Mouse (Mus musculus): ENCODE results near the gene Cacnb2. TPM values are rescaled to one million over a fixed set of nuclear protein-coding genes. Genes with fewer than 3 reads are reported as not detected.

Cacnb2 gene
- polyA plus RNA-seq (2015; fragmentation: Nextera tagmentation; extraction: Ambion mirVana): 0.38 and 0.56 TPM in 2 replicates

DNA sequence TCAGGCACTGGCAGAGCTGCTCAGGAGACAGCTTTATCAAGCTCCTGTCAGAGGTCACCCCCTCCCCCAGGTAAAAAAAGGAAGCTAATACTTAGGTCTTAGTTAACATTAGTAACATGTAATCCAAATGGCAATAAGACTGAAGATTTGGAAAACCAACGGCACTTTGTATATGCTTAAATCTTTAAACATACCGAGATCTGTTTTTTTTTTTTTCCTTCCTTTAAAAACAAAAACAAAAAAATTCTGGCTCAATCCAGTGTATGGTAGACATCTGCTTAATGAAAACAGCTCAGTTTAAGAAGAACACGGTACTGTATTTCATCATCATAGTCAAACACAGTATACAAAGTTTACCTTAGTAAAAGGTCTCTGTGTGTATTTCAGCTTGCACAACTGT, at the start of gene Cacnb2:
TSS of gene Cacnb2 (plus strand) at position 301 of the 400 bp plus-strand sequence.
- Histone ChIP-seq H3K9me3 (replicated peaks) (no peaks in the 10 kb centered on the region), H3K4me3 (replicated peaks) (peak within 1 kb of the TSS; percentile 54), H3K36me3 (replicated peaks) (no peaks in the 10 kb centered on the region), H3K4me2 (peak within 1 kb of the TSS; percentile 66), H3K4me1 (replicated peaks) (0 out of 2 replicates have a peak, but pooled peaks cover 7% of the 10 kb centered on the region), H3K27me3 (peaks cover 30% of the 10 kb centered on the region), H3K9ac (0 out of 2 replicates have a peak within 1 kb of the TSS, but pooled peaks have one; percentile 21), H3K27ac (replicated peaks) (no peak within 1 kb of the TSS)
- WGBS (ENCODE audit: insufficient replicate concordance): 37% methylated on average over 3 of the region's 3 CpGs
- ATAC-seq (ENCODE audit: insufficient read depth): peak; percentile 36; the same call in 1 of the 2 replicates

GRCm38 (mm10) chr2:14568020-14568419, 34.9 kb upstream of the Cacnb2 start:
- Histone ChIP-seq H3K27ac (replicated peaks) (no peak overlapping the region), H3K9me3 (replicated peaks) (no peaks in the 10 kb centered on the region), H3K36me3 (replicated peaks) (no peaks in the 10 kb centered on the region), H3K27me3 (no peaks in the 10 kb centered on the region), H3K4me2 (no peak overlapping the region), H3K4me3 (replicated peaks) (no peak overlapping the region), H3K9ac (no peak overlapping the region), H3K4me1 (replicated peaks) (no peaks in the 10 kb centered on the region)
- ATAC-seq (ENCODE audit: insufficient read depth): no peak
- WGBS (ENCODE audit: insufficient replicate concordance): 37% methylated on average over 2 of the region's 2 CpGs

GRCm38 (mm10) chr2:14571300-14571699, 31.6 kb upstream of the Cacnb2 start:
- no peak for ATAC-seq (ENCODE audit: insufficient read depth)
- Histone ChIP-seq H3K27ac (replicated peaks) (no peak overlapping the region), H3K9me3 (replicated peaks) (no peaks in the 10 kb centered on the region), H3K9ac (no peak overlapping the region), H3K27me3 (no peaks in the 10 kb centered on the region), H3K36me3 (replicated peaks) (no peaks in the 10 kb centered on the region), H3K4me2 (no peak overlapping the region), H3K4me3 (replicated peaks) (no peak overlapping the region), H3K4me1 (replicated peaks) (no peaks in the 10 kb centered on the region)

- no peaks in the 10 kb centered on the region for H3K9me3 ChIP-seq (replicated peaks)
- no peak overlapping the region for H3K27ac ChIP-seq (replicated peaks)
- no peak for ATAC-seq (ENCODE audit: insufficient read depth)
- H3K9ac ChIP-seq: no peak overlapping the region
- H3K36me3 ChIP-seq (replicated peaks): no peaks in the 10 kb centered on the region
- H3K27me3 ChIP-seq: no peaks in the 10 kb centered on the region
- H3K4me2 ChIP-seq: no peak overlapping the region
- 57% methylated on average over 4 of the region's 4 CpGs for WGBS (ENCODE audit: insufficient replicate concordance)
- no peaks in the 10 kb centered on the region for H3K4me1 ChIP-seq (replicated peaks)
- H3K4me3 ChIP-seq (replicated peaks): no peak overlapping the region
Observed at GRCm38 (mm10) chr2:14589541-14589940, 13.3 kb upstream of the Cacnb2 start.

- no peaks in the 10 kb centered on the region for H3K4me1 ChIP-seq (replicated peaks)
- no peak overlapping the region for H3K4me2 ChIP-seq
- H3K36me3 ChIP-seq (replicated peaks): no peaks in the 10 kb centered on the region
- ATAC-seq (ENCODE audit: insufficient read depth): no peak
- no peak overlapping the region for H3K27ac ChIP-seq (replicated peaks)
- H3K9me3 ChIP-seq (replicated peaks): no peaks in the 10 kb centered on the region
- no peak overlapping the region for H3K4me3 ChIP-seq (replicated peaks)
- H3K9ac ChIP-seq: no peak overlapping the region
- no peaks in the 10 kb centered on the region for H3K27me3 ChIP-seq
Observed at GRCm38 (mm10) chr2:14597909-14598563, 4.9 kb upstream of the Cacnb2 start.

- 0 out of 2 replicates have a peak, but pooled peaks cover 7% of the 10 kb centered on the region for H3K4me1 ChIP-seq (replicated peaks)
- peak; percentile 76 for ATAC-seq (ENCODE audit: insufficient read depth)
- H3K36me3 ChIP-seq (replicated peaks): no peaks in the 10 kb centered on the region
- H3K27ac ChIP-seq (replicated peaks): no peak overlapping the region
- peaks cover 30% of the 10 kb centered on the region for H3K27me3 ChIP-seq
- under 1% methylated on average over 83 of the region's 83 CpGs for WGBS (ENCODE audit: insufficient replicate concordance)
- H3K9me3 ChIP-seq (replicated peaks): no peaks in the 10 kb centered on the region
- H3K9ac ChIP-seq: peak overlapping the region; percentile 40; the same call in 1 of the 2 replicates
- H3K4me2 ChIP-seq: peak overlapping the region; percentile 66
- H3K4me3 ChIP-seq (replicated peaks): peak overlapping the region; percentile 54
Observed at GRCm38 (mm10) chr2:14603784-14604781, 1.2 kb downstream of the Cacnb2 start.

DNA sequence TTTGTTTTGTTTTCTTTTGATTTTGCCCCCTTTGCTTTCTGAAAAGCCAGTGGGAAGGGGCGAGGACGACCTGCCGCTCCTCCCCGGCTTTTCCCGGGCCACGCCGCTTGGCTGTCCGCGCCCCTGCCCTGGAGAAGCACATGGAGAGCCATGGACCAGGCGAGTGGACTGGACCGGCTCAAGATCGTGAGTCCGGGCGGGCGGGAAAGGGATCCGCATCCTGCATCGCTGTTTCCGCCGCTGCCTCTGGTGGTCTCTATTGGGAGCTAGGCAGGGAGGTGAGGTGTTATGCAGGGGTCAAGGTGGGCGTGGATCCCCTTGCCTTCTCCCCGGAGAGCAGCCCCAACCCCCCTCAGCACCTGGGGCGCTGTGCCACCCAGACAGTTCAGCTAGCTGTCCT, 1.9 kb downstream of the Cacnb2 start:
- peak overlapping the region; percentile 54 for H3K4me3 ChIP-seq (replicated peaks)
- no peak overlapping the region for H3K27ac ChIP-seq (replicated peaks)
- no peaks in the 10 kb centered on the region for H3K9me3 ChIP-seq (replicated peaks)
- no peak; the same call in 1 of the 2 replicates for ATAC-seq (ENCODE audit: insufficient read depth)
- under 1% methylated on average over 22 of the region's 22 CpGs for WGBS (ENCODE audit: insufficient replicate concordance)
- H3K36me3 ChIP-seq (replicated peaks): no peaks in the 10 kb centered on the region
- H3K9ac ChIP-seq: peak overlapping the region; percentile 40; the same call in 1 of the 2 replicates
- H3K4me1 ChIP-seq (replicated peaks): 0 out of 2 replicates have a peak, but pooled peaks cover 7% of the 10 kb centered on the region
- H3K4me2 ChIP-seq: peak overlapping the region; percentile 66
- H3K27me3 ChIP-seq: peaks cover 30% of the 10 kb centered on the region

DNA sequence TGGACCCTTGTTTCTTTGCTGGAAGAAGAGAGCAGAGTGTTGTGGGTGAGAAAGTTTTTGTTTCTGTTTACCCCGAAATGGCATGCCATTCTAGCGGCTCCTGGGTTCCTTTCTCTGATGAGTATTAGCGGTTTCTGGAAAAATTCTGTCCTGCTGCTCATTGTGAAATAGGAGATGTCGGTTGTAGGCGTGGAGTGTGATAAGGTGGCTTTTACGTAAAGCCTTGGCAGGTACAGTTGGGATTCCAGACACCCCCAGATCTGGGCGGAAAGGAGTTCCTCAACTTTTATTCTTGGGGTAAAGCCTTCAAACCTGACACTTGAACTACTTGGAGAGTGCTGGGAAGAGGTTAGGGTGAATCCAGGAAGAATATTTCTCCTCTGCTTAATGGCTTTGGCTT, 2.3 kb downstream of the Cacnb2 start:
- H3K27me3 ChIP-seq: peaks cover 30% of the 10 kb centered on the region
- no peak overlapping the region for H3K27ac ChIP-seq (replicated peaks)
- H3K36me3 ChIP-seq (replicated peaks): no peaks in the 10 kb centered on the region
- 0 out of 2 replicates have a peak overlapping the region, but pooled peaks have one; percentile 40 for H3K9ac ChIP-seq
- 2% methylated on average over 7 of the region's 7 CpGs for WGBS (ENCODE audit: insufficient replicate concordance)
- H3K4me1 ChIP-seq (replicated peaks): 0 out of 2 replicates have a peak, but pooled peaks cover 7% of the 10 kb centered on the region
- H3K9me3 ChIP-seq (replicated peaks): no peaks in the 10 kb centered on the region
- peak overlapping the region; percentile 66 for H3K4me2 ChIP-seq
- ATAC-seq (ENCODE audit: insufficient read depth): no peak
- peak overlapping the region; percentile 54 for H3K4me3 ChIP-seq (replicated peaks)

DNA sequence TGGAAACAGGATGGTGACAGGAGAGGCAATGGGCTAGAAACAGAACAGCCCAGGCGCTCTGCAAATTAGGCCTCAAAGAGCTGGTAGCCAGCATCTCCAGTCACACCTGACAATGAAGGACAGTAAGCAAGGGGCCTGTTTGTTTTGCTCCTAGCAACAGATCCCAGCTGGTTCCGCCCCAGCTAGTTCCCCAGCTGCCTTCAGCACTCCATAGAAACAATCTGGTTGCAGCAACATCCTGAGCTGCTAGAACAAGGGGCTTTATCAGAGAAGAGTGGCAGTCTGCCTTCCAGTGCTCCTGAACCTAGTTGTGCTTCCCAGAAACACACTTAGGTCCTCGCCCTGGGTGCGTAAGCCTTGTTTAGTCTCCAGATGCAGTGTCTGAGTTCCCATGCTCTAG, 5.7 kb downstream of the Cacnb2 start:
- Histone ChIP-seq H3K36me3 (replicated peaks) (no peaks in the 10 kb centered on the region), H3K4me3 (replicated peaks) (no peak overlapping the region), H3K27ac (replicated peaks) (no peak overlapping the region), H3K9ac (no peak overlapping the region), H3K4me2 (no peak overlapping the region), H3K4me1 (replicated peaks) (0 out of 2 replicates have a peak, but pooled peaks cover 7% of the 10 kb centered on the region), H3K27me3 (peaks cover 26% of the 10 kb centered on the region), H3K9me3 (replicated peaks) (no peaks in the 10 kb centered on the region)
- 60% methylated on average over 4 of the region's 4 CpGs for WGBS (ENCODE audit: insufficient replicate concordance)
- ATAC-seq (ENCODE audit: insufficient read depth): no peak

GRCm38 (mm10) chr2:14612705-14613104, 9.8 kb downstream of the Cacnb2 start:
- no peak overlapping the region for H3K4me2 ChIP-seq
- H3K4me3 ChIP-seq (replicated peaks): no peak overlapping the region
- H3K9me3 ChIP-seq (replicated peaks): no peaks in the 10 kb centered on the region
- H3K4me1 ChIP-seq (replicated peaks): no peaks in the 10 kb centered on the region
- H3K36me3 ChIP-seq (replicated peaks): no peaks in the 10 kb centered on the region
- H3K27me3 ChIP-seq: no peaks in the 10 kb centered on the region
- H3K9ac ChIP-seq: no peak overlapping the region
- H3K27ac ChIP-seq (replicated peaks): no peak overlapping the region
- WGBS (ENCODE audit: insufficient replicate concordance): 62% methylated on average over 4 of the region's 4 CpGs
- ATAC-seq (ENCODE audit: insufficient read depth): no peak

- 65% methylated on average over 3 of the region's 3 CpGs for WGBS (ENCODE audit: insufficient replicate concordance)
- Histone ChIP-seq H3K9me3 (replicated peaks) (no peaks in the 10 kb centered on the region), H3K4me3 (replicated peaks) (no peak overlapping the region), H3K4me2 (no peak overlapping the region), H3K36me3 (replicated peaks) (no peaks in the 10 kb centered on the region), H3K27ac (replicated peaks) (no peak overlapping the region), H3K9ac (no peak overlapping the region), H3K4me1 (replicated peaks) (no peaks in the 10 kb centered on the region), H3K27me3 (no peaks in the 10 kb centered on the region)
- no peak for ATAC-seq (ENCODE audit: insufficient read depth)
Observed at GRCm38 (mm10) chr2:14616361-14616760, 13.5 kb downstream of the Cacnb2 start.
